Mouse (Mus musculus): ENCODE measurements around the gene Ptpn13.

Gene Ptpn13

DNA sequence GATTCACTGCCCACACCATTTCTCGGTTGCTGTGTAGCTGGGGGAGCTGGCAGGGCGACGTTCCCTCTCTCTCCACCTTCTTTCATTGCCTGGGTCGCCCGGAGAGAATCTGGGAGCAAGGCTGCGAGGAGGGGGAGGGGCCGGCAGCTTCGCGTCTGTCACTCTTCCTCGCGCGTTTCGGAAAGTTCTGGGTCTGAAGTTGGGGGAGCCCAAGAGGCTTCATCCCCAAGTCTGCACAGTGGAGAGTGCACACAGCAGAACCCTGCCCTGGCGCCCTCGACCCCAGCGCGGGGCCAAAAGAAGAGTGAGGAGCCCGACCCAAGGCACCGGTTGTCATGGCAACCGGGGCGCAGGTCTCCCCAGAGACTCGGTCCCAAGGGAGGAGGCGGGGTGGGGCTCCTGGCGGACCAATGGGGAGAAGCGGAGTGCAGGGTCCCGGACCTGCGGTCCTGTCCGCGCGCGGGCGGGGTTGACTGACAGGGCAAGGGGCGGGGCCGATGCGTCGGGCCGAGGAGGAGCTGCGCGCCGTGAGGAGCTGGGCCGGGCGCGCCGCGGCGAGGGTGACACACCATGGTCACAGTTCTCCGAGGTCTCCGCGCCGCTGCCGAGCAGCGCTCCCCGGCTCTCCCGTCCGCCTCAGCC, at the start of gene Ptpn13:
Gene Ptpn13, plus strand, starts transcription at position 515 of the 642 bp plus-strand sequence.
- DNase-seq (ENCODE audit: low read depth): peak; percentile 78

DNA sequence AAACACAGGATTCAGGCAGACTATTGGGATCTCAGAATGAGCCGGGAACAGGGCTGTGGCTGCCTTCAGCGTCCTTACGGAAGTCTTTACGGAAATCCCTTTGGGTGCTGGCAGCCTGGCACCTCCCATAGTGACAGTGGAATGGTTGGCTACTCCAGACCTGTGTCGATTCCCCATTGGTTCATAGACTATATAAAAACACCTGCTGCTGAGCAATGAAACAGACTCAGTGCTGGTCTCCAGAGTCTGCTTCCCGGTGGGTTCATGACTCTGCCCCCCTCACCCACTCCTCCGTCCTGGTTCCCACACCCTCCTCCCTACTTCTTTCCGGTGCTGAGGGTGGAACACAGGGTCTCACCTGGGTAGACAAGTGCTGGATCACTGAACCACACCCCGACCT, 49.8 kb upstream of the Ptpn13 start:
- no peak for DNase-seq (ENCODE audit: low read depth)

- no peak for DNase-seq (ENCODE audit: low read depth)
Measured at GRCm38 (mm10) chr5:103376354-103377295, 48.4 kb upstream of the Ptpn13 start.

DNA sequence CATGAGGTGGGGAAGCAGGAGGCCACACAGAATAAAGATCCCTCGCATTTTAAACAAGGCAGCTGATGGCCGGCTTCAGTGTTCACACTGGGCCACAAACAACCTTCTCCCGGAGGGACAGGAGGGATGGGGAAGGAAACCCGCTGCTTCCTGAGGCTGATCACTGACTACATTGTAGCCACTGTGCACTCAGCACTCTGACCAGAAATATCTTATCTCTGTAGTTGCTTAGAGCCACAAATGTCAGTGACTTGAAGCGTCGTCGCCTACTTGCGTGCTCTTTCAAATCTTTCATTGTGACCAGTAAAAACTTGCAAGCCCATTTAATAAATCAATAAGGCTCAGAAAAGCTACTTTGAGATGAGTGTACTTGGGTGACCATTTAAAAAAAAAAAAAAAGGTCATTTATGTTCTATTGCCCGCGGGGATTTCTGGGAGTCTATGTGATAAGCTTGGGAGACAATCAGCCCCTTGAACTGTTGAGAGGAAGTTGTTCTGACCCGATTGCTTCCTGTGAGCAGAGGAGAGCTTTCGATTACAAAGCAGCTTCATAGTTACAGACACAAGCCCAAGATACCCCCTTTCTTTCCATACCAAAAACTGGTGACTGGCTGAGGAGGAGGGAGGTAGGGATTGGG, 47.4 kb upstream of the Ptpn13 start:
- no peak for DNase-seq (ENCODE audit: low read depth)

- no peak for DNase-seq (ENCODE audit: low read depth)
Measured at GRCm38 (mm10) chr5:103380785-103381527, 44.0 kb upstream of the Ptpn13 start.

DNA sequence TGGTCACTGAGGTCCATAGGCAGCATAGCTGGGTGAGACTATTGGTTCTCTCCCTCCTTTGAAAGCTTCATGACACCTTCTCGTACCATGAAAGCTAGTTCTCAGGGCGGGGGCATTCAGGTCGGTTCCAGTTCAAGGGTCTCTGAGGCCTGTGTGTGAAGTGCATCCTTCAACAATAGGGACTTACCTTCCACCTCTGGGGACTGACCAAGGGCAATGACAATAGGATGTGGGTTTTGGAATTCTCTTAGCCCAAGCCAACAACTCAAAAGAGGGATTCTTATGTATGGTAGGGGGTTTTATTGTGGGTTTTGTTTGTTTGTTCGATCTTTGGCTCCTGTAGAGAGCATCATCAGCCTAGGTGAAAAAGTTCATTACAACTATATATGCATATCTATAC, 42.0 kb upstream of the Ptpn13 start:
- no peak for DNase-seq (ENCODE audit: low read depth)

DNA sequence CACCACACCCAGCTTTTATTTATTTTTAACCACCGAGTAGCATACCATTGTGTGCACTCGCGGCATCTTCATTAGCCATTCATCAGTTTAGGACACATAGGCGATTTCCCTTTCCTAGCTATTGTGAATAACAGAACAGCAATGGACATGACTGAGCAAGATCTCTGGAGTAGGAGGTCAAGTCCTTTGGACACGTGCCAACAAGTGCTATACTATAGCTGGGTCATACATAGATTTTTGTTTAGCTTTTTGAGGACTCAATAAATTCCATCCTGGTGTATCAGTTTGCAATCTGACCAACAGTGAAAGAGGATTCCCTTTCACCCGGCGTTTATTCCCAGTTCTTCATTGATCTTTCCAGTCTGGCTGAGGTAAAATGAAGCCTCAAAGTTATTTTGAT, 41.0 kb upstream of the Ptpn13 start:
- no peak for DNase-seq (ENCODE audit: low read depth)

DNA sequence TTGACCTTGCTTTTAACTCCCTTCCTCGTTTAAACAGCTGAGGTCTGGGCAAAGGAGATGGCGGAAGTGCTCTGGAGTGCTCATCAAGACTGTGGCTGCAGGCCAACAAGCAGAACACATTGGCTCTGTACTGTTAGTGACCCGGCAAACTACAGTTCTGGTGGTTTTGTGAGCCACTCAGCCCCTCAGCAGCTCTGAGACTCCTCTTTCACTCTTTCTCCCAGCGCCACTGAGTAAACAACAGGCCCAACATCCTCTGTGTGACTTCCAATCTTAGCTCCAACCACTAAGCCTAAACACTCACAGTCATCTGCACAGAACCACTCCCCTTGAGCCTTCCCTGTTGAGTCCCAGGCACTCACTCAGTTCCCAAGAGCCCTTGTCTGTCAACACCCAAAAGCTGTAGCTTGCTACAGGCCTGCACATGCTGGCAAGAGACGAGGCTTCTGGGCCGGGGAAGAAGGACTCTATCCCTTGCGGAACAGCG, 37.4 kb upstream of the Ptpn13 start:
- DNase-seq (ENCODE audit: low read depth): no peak

DNA sequence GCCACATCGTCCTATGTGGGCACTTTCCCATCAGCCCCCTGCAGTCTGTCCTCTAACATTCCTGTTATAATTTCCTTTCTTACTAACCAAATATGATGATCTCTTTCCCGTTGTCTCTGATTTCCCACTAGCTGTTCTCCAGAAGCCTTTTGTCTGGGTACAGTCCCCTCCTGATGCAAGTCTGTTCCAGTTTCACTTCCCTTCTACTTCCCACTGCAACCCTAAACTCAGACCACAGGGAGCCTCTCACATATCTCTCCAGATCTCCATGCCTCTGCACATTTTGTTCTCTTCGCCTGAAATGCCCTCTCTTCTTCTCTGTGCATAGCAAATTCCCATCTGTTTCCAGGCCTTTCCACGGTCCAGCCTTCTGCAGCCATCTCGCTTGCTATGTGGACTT, 35.6 kb upstream of the Ptpn13 start:
- DNase-seq (ENCODE audit: low read depth): no peak

DNA sequence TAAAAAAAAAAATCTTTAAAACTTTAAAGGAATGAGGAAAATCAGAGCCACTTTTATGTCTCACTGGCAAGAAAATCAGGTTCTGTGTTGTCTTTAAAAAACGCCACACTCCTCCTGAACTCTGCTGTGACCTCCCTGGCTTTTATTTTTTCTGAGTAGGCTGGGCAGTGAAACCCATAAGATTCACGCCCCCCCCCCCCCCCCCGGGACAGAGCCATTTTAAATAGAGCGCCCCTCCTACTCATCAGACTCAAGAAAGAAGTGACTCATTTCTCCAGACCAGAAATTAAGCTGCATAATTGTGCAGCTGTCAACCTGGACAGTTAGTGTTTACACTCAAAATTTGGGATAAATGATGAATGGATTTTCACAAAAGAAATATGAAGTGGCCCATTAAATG, 31.8 kb upstream of the Ptpn13 start:
- DNase-seq (ENCODE audit: low read depth): no peak

- no peak for DNase-seq (ENCODE audit: low read depth)
Measured at GRCm38 (mm10) chr5:103393752-103394151, 31.2 kb upstream of the Ptpn13 start.

GRCm38 (mm10) chr5:103395683-103396082, 29.3 kb upstream of the Ptpn13 start:
- no peak for DNase-seq (ENCODE audit: low read depth)

DNA sequence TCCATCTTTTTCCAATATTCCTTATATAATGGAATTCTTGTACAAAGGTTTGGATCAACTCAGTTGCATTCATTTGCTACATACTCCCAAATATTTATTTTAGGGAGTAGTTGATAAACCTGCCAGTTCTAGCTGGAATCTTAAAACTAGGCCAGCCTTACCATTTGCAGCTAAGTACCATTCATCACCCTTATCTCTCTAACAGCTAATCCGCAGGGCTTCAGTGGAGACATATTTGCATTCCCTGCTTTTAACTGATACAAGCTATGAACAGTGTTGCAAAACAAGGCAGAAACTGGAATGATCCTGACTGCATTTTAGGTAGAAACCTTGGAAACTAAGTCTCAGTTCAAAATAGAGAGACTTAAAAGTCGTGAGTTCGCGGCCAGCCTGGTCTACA, 27.6 kb upstream of the Ptpn13 start:
- no peak for DNase-seq (ENCODE audit: low read depth)

- no peak for DNase-seq (ENCODE audit: low read depth)
Measured at GRCm38 (mm10) chr5:103404213-103404968, 20.6 kb upstream of the Ptpn13 start.

- no peak for DNase-seq (ENCODE audit: low read depth)
Measured at GRCm38 (mm10) chr5:103405921-103406320, 19.1 kb upstream of the Ptpn13 start.

DNA sequence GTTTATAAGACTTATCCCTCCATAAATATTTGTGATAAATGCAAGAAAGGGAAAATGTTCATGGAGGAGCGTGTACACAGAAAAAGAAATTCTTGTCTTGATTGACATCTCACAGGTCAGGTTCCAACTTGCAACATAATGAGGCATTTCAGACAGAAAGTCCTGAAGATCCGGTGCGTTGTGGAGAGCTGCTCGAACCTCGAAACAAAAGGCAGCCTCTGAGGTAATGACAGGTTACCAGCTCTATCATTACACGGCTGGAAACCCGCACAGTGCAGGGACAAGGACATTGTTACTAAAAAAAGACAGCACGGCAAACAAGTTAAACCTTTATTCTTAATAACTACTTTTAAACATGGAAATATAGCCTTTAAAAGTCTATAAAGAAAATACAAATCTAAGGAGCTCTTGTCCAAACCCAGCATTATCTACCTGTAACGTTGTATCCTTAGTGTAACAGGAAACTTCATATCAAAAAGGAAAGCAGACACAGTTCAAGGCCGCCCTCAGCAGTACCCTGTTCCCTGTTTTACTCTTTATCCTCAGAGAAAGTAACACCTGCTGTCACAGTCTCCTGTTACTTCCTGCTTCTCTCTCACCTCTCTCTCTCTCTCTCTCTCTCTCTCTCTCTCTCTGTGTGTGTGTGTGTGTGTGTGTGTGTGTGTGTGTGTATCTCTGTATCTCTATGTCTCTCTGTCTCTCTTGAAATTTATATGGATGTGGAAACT, 12.8 kb upstream of the Ptpn13 start:
- no peak for DNase-seq (ENCODE audit: low read depth)

GRCm38 (mm10) chr5:103414542-103414941, 10.4 kb upstream of the Ptpn13 start:
- no peak for DNase-seq (ENCODE audit: low read depth)

DNA sequence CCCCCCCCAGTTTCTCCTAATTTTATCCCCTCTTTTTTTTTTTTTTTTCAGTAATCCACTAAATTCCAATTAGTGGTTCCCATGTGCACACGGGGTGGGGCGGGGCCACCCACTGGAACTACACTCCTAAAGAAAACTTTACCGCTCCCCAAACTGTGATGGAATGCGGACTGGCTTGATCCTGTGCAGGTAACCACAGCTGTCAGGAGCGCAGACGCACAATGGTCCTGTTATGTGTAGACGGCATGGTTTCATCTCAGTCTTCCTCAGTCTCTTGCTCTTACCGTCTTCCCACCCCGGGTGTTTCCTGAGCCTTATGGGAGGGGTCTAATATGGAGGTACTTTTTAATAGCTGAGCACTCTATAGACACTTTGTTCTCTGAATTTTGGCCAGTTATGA, 7.0 kb upstream of the Ptpn13 start:
- DNase-seq (ENCODE audit: low read depth): no peak

- no peak for DNase-seq (ENCODE audit: low read depth)
Measured at GRCm38 (mm10) chr5:103418886-103419285, 6.1 kb upstream of the Ptpn13 start.

- DNase-seq (ENCODE audit: low read depth): no peak
Measured at GRCm38 (mm10) chr5:103420568-103420967, 4.4 kb upstream of the Ptpn13 start.

DNA sequence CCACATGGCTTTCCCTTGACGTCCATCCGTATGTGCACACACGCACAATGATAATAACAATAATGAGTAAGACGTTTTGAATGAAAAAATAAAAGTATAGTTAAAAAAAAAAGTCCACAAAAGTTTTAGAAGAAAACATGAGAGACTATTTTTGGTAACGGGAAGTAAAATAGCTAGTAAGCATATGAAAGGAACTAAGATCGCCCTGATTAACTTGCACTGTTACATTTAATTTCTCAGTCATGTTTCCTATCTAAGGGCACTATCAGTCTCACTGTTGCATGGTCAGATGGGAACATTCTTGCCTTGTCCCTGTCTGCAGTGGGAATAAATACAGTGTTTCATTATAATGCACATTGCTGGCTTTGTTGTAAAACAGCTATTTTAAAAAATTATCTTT, 2.4 kb upstream of the Ptpn13 start:
- DNase-seq (ENCODE audit: low read depth): no peak

All from c-Kit-positive CD71-positive TER-119-negative erythroid progenitor cells, embryonic 14.5 days (primary cell).